Mouse (Mus musculus) megakaryocyte, embryonic 14.5 days (primary cell): ENCODE data around the gene Hsd3b4.
"Not testable (repeated sequence)": the region's sequence is repeated elsewhere in the genome, so short reads cannot be mapped to it uniquely, and the experiment has no call there.

Experiments
- FLI1 ChIP-seq: IDR thresholded peaks from 2 replicates; pipeline ENCODE4 v1.6.1; 2012; ENCODE audit warnings: low read length, inconsistent platforms, mixed read lengths
- GATA1 ChIP-seq: IDR thresholded peaks from 3 replicates; pipeline ENCODE4 v1.6.1; 2012; ENCODE audit warnings: mixed read lengths, low read length, inconsistent platforms, borderline replicate concordance

DNA sequence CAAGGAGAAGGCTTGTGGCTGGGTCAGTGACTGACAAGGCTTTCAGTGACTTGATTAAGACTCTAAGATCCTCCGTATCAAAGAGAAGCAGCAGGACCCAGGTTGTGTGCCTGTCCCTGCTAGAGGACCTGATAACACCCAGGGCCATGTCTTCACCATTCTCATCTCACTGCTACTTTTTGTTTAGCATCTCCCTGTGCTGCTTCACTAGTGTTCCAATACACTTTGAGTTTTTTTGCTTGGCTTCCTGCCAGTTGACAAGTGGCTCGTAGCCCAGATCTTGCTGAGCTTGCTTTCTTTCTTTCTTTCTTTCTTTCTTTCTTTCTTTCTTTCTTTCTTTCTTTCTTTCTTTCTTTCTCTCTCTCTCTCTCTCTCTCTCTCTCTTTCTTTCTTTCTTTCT, 12.5 kb upstream of the Hsd3b4 start:
- not testable (repeated sequence) for TF ChIP-seq FLI1, GATA1
